Mouse (Mus musculus): ENCODE results near the gene Zfp773. TPM values are rescaled to one million over a fixed set of nuclear protein-coding genes. Genes with fewer than 3 reads are reported as not detected.

Zfp773 gene
- 4.6 and 5.1 TPM in 2 replicates for polyA plus RNA-seq (2015; fragmentation: Nextera tagmentation; extraction: Ambion mirVana)

GRCm38 (mm10) chr7:7136379-7136866 is at the start of gene Zfp773:
Gene Zfp773 (minus strand): TSS chr7:7136755.

GRCm38 (mm10) chr7:7171227-7172147 is 34.9 kb upstream of the Zfp773 start, which contains the start of gene Zfp418:
Gene Zfp418 (plus strand): TSS chr7:7171330.

GRCm38 (mm10) chr7:7120921-7121601 is 15.5 kb downstream of the Zfp773 start, which contains the start of gene Zfp954:
Gene Zfp954 (minus strand): TSS chr7:7121488.

Other genes starting within 250 kb of the Zfp773 start
- gene Aurkc, start 141.5 kb downstream of the Zfp773 start, polyA plus RNA-seq (2015; fragmentation: Nextera tagmentation; extraction: Ambion mirVana), result not detected in 2 replicates
- 12.5 and 13.6 TPM in 2 replicates for gene Zfp954, start 15.3 kb downstream of the Zfp773 start, polyA plus RNA-seq (2015; fragmentation: Nextera tagmentation; extraction: Ambion mirVana)
- gene Zfp418, start 34.6 kb upstream of the Zfp773 start, polyA plus RNA-seq (2015; fragmentation: Nextera tagmentation; extraction: Ambion mirVana), result 1.9 and 2.1 TPM in 2 replicates
- gene Zfp772, start 73.2 kb upstream of the Zfp773 start, polyA plus RNA-seq (2015; fragmentation: Nextera tagmentation; extraction: Ambion mirVana), result 6.1 and 6.8 TPM in 2 replicates
- 1.2 and 3.1 TPM in 2 replicates for gene Vmn2r29, start 110.6 kb upstream of the Zfp773 start, polyA plus RNA-seq (2015; fragmentation: Nextera tagmentation; extraction: Ambion mirVana)
- gene Gm45844, start 141.5 kb upstream of the Zfp773 start, polyA plus RNA-seq (2015; fragmentation: Nextera tagmentation; extraction: Ambion mirVana), result 7.6 and 10.9 TPM in 2 replicates
- gene Clcn4, start 164.1 kb upstream of the Zfp773 start, polyA plus RNA-seq (2015; fragmentation: Nextera tagmentation; extraction: Ambion mirVana), result 158 and 176 TPM in 2 replicates
- gene Vmn2r30, start 200.9 kb upstream of the Zfp773 start, polyA plus RNA-seq (2015; fragmentation: Nextera tagmentation; extraction: Ambion mirVana), result not detected in 2 replicates
- gene Gm45783, start 237.8 kb upstream of the Zfp773 start, polyA plus RNA-seq (2015; fragmentation: Nextera tagmentation; extraction: Ambion mirVana), result not detected in 2 replicates